Mouse (Mus musculus) T-cell, adult 2 months (primary cell): ENCODE data around the gene Ism1.

Experiments
- DNase-seq: peaks from one replicate; pipeline ENCODE4 v3.0.0; 2022; ENCODE audit warnings: low spot score

Ism1 gene

DNA sequence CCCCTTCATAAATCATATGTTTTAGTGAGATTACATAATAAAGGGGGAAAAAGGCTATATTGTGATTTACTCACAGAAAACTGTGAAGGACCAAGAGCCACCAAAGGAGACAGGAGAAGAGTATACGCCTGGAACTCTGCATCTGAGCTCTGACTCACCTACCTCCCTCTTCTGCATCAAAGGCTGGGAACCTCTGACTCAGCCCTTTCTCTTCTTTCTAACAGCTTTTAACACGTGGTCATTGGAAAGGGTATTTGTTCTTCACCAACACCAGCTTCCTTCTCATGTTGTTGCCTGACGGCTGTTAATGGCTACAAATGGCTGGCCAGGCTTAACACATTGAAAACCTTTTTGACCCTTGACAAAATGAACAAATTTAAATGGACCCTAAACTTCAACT, 36.2 kb downstream of the Ism1 start:
- DNase-seq: no peak

DNA sequence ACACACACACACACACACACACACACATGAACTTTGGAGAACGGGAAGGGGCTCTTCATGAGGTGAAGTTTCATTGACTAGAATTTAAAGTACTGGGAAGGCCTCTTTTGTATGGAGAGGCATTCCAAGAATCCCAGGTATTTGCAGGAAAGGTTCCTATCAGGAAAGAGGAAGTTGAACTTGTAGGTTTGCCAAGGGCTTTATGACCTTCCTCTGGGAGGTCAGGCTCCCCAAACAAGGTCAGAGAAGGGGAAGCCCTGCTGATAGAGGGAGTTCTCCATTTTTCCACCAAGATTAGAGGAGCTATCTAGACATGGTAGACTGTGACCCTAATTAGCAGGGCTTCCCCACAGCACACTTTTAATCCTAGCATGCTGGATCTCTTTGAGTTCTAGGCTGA, 39.8 kb downstream of the Ism1 start:
- DNase-seq: no peak

DNA sequence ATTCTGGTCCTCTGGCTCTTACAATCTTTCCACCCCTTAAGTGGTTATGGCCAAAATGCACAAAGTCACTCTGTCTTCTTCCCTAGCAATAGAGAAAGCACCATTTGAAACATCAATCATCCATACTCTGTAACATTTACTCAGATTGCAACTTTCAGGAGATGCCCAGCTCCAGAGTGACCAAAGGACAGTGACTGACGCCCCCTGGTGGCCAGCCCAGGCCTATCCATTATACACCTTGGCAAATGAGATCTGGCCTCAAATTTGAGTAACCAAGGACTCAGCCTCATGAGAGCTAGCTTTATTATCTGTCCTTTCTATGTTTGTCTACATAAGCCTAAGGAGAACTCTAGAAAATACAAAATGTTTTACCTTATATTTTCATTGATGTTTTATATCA, 44.7 kb downstream of the Ism1 start:
- DNase-seq: no peak

DNA sequence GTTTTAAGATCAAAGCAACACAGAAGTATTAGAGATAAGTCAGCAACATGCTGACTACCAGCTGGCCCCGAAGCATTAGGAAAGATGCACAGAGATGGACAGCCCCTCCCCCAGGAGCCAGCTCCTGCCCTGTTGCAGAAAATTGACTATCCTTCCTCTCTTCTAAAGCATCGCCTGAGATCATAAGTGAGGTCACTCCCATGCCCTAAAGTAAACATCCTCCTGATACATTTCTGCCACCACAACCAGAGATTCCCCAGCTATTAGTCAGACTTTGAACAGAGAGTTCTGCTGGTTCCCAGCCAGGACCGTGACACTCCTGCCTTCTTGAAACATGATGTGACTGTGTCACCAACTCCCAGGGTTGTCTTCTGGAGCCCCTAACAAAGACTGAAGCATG, 45.3 kb downstream of the Ism1 start:
- DNase-seq: no peak

DNA sequence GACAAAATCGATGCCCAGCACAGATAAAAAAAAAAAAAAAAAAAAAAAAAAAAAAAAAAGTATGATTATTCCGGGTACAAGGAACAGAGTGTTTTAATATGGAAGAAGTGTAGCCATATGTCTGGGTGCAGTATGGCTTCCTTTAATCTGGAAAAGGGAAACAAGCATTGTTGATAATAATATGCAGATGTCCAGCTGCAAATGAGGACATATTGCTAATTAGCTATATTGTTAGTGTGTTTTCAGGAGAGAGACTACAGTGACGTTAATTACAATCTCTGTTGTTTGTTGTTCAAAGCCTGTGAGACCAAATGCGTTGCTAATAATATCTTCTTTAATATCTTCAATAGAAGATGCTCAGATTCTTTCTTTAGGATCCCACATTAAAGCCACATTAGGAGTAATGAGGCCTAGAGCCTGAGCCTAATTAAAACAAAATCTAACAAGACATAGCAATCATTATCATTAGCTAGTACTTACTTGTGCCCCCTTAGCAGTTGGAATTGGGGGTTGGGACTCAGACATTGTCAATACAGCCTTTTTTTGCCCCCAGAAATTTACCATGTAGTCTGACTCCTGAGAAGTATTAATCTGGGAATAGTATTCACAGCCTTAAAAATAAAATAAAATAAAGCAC, 46.3 kb downstream of the Ism1 start:
- no peak for DNase-seq

DNA sequence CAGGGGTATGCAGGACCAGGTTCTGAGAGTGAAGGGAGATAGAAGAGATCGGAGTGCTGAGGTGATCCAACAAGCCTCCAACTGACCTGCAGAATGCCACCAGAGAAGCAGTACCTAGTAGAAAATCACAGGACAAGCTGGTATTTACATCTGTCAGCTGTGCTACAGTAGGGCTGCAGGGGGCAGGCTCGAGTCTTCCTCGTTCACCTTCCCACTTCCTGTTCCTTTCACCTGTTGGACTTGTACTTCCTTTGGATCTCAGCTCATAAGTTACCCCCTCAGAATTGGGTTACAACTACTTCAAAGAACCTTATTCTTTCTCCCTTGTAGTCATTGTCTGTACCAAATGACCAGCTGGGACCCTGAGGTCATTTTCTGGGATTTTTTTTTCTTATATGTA, 47.4 kb downstream of the Ism1 start:
- no peak for DNase-seq

DNA sequence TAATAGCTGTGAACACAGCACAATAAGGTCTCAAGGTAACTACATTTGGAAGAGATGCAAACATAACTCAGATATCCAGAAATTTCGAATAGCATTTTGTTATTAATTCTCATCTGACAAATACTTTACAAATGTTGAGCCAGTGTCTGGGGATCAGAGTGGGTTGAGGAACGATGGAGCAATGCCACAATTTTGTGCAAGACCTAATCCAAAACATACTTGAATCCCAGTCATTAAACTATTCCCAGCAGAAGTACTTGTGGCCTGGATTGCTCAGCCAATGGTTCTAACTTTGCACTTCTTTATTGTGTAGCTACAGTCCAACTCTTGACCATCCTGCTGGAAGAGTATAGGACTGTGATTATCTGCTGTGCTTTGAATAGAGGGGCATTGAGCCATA, 50.1 kb downstream of the Ism1 start:
- no peak for DNase-seq

DNA sequence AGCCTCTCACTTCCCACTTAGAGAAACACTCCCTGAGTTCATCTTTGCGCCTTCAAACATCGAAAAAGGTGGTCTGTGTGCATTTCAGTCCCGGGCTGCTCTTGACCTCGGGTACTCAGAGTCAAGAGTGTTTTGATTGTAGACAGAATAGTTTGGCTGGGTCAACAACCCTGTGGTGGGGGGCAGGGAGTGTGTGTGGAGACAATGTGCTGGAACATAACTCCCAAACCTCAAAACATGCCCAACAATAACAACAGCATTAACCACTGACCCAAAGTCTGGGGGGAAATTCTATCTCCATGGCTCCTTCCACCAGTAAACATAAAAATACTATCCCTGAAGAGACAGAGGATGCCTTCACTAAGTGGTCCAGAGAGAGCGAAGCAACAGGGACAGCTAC, 51.4 kb downstream of the Ism1 start:
- DNase-seq: no peak

DNA sequence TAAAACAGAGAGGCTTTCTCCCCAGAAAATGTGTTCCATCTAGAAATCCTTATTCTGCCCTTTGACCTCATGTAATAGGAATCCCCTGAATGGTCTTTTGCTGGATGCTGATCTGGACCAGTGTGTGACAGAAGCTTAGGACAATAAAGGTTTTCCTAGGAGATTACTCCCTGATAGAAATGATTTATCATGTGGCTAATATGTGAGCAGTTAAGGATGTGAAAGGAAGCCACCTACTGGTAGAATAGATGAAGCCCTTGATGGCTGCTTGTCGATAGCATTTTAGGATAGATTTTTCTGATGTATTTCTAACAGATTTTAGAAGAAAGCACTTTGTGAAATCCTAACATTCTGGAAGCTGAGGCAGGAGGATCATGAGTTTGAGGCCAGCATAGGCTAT, 64.4 kb downstream of the Ism1 start:
- no peak for DNase-seq

DNA sequence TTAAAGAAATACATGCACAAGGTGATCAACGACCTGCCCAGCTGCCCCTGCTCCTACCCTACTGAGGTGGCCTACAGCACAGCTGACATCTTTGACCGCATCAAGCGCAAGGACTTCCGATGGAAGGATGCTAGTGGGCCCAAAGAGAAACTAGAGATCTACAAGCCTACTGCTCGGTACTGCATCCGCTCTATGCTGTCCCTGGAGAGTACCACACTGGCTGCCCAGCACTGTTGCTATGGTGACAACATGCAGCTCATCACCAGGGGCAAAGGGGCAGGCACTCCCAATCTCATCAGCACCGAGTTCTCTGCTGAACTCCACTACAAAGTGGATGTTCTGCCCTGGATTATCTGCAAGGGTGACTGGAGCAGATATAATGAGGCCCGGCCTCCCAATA, 79.0 kb downstream of the Ism1 start:
- DNase-seq: no peak

DNA sequence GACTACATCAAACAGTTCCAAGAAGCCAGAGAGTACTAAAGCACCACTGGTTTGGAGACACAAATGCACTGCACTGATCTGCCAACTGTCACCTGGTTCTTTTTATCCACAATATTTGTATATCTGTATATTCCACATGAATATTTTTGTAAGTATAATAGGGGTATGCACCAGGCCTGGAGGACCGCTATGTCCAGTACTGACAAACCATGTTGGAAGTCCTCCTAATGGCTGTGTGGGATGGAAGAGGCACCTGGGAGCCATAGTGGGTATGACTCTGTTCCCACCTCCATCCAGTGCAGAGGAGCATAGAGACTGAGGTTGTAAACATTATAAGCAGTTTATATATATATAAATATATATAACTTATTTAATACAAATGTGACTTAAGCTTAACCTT, 79.5 kb downstream of the Ism1 start:
- no peak for DNase-seq

DNA sequence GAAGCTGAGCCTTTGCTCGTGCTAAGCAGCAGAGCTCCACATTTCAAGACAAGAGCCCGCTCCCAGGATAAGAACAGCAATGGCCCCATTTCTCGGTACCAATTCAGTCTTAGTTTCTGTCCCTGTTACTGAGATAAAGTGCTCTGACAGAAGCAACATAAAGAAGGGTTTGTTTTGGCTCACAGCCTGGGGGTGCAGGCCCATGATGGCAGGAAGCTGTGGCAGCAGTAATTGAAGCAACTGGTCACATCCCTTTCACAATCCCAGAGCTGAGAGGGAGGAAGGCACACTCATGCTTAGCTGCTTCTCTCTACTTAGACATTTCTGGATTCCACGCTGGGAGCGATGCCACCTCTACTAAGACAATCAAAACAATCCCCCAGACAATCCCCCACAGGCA, 86.4 kb downstream of the Ism1 start:
- no peak for DNase-seq

DNA sequence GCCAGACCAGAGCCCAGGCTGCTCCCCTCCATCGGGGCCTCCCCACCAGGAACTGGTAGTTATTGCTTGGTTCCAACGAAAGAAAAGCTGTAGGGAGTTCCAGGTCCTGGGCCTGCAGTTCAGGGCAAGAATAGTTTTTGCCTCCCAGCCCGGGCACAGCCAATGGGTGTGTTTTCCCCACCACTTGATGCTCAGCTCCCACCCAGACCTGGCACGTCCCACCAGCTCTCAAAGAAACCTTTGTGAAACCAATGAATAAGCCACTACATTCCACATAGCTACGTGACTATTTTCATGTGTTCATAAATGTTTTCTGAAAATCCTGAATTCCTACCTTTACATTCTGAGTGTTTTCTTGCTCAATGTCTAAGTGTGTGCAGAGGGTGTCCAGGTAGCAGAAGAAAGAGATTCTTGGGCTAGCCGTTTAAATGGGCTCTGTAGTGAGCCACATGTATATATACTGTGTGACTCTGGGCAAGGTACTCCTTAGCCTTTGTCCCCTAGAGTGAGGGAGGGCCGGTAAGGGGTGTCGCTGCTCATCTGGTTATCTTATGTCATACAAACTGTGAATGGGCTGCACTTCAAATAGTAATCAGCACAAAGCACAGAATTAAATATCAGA, 97.1 kb downstream of the Ism1 start:
- no peak for DNase-seq

DNA sequence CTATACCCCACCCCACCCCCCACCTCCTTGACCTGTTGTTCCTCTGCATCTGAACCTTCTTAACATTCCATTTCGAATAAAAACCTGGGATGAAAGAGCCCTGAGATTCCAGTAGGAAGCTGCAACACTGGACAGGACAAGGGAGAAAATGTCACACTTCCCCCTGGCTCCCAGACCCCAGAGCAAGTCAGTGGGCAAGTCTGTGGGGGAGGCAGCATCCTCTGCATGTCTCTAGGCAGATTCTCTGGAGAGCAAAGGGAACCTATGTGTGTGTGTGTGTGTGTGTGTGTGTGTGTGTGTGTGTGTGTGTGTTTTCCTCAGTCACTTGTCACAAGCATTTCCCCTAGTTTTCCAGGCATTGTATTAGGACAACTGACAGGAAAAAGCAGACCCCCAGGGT, 98.7 kb downstream of the Ism1 start:
- no peak for DNase-seq

DNA sequence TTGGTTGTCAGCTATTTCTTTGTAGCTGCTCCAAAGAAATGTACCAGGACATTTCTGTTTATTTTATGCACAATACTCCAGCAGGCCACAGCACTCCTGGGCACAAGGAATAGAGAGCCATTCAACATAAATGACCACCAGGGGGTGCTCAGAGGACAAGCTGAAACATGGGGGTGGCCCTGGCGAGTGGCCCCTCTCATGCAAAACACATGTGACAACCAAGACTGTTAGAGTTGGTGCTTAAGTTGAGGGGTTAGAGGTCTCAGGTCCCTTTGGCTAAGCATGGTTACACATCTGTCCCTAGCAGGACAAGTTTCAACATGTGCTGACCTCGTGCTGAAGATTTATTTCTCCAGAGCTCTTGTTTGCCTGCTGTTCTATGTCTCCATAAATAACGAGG, 100.3 kb downstream of the Ism1 start:
- DNase-seq: peak; percentile 7

DNA sequence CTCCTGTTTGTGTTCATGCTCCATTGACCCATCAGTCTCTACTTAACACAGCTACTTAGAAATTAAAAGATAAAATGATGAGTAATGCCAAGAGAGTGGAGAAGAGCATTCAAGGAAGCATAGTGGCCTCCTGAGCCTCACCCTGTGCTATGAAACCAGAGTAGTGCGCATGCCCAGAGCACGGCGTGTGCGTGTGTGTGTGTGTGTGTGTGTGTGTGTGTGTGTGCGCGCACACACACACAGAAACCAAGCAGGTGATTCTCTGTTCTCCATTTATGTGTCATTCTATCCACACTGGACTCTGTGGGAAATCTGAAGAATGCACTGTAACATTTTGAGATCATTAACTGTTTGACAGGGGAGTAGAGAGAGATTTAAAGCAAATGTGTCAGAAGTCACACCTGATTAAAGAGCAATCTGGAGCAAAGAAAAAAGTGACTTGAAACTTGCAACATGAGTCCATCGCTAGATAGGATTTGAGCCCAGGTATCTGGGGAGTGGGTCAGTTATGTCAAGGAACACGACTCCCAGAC, 105.4 kb downstream of the Ism1 start:
- no peak for DNase-seq

DNA sequence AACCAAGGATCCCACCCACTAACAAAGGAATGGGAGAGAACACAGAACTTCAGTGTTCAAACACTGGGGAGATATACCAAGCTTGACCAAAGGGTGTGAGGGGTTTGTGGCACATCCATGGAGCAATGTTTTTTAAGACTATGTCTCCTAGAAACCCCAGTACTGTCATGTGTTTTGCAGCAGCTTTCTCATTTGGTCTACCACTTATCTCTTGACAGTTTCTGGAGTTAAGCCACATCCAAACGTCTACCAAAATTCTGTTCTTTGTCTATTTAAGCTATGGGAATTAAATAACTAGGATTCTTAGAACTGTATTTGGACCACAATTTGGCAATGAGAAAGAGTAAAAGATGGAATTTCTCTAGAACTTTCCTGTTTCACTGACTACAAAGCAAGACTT, 106.5 kb downstream of the Ism1 start:
- no peak for DNase-seq

DNA sequence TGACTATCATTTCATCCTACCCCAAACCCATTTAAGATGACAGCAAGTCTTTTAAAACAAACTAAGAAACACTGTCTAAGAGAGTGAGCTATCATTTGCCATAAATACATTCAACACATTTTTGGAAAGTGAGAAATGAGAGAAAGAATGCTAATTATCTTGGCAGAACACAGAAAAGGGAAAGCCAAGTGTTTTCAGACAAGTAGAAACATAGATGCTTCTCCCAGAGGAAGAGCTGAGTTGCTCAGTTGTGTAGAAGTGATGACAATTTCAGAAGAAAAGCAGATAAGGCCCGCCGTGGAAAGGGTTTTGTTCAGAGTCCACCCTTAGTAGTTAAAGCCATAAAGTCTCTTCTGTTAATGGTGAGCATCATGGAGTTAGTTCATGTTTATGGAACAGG, 107.0 kb downstream of the Ism1 start:
- no peak for DNase-seq

DNA sequence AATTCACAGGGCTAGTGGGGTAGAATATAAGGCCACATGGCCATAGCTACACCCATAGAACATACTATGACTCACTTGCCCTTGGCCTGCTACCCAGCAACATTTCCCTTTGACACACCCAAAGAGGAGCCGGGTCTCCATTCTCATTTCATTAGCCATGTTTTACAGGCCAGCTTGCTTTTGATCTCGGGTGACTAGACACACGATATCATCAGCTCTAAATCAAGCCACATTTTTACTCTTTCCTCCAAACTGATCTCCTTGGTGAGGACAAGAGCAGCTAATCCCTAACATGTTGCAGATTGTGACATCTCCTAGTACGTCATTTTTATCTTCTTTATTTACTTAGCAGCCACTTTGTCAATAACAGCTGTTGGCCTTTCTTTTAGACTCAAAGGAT, 110.7 kb downstream of the Ism1 start:
- DNase-seq: no peak

DNA sequence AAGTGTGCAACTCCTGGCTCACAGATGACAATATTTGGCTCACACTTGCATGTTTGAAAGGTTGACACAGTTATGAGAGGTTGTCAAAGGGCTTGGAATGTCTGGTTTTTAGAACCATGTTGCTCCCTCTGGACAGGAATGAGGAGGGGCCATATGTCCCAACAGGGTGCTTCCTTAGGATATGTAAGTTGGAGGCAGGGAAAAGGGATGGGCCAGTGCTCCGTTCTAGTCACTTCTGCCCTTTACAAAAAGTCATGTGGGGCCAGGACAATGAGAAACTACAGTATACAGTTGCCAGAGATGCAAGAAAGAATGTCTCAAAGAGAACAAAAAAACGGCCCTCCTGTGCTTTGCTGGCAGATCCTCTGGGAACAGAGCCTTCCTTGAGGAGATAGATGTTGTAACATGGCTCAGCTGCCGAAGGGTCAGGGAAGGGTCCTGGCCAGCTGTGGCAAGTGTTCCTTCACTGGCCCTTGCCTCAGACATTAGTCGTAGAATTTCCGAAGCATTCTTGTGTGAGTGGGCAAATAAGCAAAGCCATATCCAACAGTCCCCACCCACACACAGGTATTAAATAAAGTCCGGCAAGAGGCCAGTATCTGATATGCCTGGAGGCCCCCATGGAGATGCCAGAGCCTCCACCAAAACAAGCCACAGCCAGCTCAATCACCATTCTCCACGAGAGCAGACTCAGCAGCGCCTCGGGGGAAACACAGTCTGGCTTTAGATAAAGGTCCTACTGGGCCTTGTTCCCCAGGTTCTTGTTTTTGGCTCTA, 114.6 kb downstream of the Ism1 start:
- no peak for DNase-seq

DNA sequence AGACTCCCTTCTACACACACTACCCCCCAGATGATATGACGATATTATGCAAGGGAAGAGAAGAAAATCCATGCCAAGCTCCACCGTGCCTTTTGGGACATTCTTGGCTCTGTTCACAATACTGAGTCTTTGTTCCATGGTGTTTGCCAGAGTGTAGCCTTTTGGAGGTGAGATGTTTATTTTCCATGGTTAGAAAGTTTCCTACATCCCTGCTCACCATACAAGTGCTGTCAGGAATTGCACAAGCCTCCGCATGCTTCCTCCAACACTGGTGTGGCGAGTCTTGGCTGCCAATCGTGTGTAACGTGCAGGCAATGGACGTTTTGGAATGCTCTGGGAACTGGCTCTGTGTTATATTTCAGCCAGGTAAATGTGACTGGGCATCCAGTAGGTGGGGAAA, 126.1 kb downstream of the Ism1 start:
- DNase-seq: no peak

DNA sequence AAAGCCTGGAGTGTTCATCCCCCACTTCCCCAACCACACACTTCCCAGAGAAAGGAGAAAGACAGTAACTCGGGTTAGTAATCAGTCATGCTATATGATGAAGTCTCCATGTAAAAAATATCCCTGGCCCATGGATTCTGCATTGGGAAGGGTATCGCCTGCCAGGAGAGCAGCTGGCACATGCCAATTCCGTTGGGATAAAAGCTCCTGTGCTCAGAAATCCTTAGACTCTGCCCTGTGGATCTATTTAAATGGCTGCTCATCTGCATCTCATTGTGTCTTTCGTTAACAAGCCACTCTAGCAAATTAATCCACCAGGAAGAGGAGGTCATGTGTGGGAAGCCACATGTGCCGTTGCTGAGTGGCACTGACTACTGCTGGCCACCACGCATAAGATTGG, 129.9 kb downstream of the Ism1 start:
- no peak for DNase-seq
